Mouse (Mus musculus) cerebellum, adult 2 months (tissue): Measurements from ENCODE around the gene Lrrc7. TPM values are rescaled to one million over a fixed set of nuclear protein-coding genes. Genes with fewer than 3 reads are reported as not detected.

Experiments used
- DNase-seq, 2 experiments: peaks; one replicate each; pipeline ENCODE4 v3.0.0; 2021
- H3K27ac ChIP-seq: fragments of 200-500 bp; 2 replicates; pipeline ENCODE4 v1.5.1; 2012; ENCODE audit warnings: low read length, control low read depth, inconsistent platforms; ENCODE audit not compliant: insufficient read depth
- H3K27me3 ChIP-seq: fragments of 200-500 bp; 2 replicates; pipeline ENCODE4 v1.6.1; 2012; ENCODE audit warnings: inconsistent platforms, mild to moderate bottlenecking, low read length, moderate library complexity; ENCODE audit not compliant: control insufficient read depth, insufficient read depth
- H3K4me1 ChIP-seq: fragments of 200-500 bp; 2 replicates; pipeline ENCODE4 v1.6.1; 2011; ENCODE audit warnings: low read length; ENCODE audit not compliant: control insufficient read depth, insufficient read depth
- H3K4me3 ChIP-seq: fragments of 200-500 bp; replicated peaks from 2 replicates; pipeline ENCODE3; 2011; ENCODE audit warnings: mild to moderate bottlenecking, low read depth, low read length, control low read depth; ENCODE audit not compliant: insufficient read depth
- CTCF ChIP-seq: fragments of 200-500 bp; IDR thresholded peaks from 2 replicates; pipeline ENCODE4 v1.5.1; 2011; ENCODE audit warnings: low read depth, mild to moderate bottlenecking, control low read depth, low read length, moderate library complexity, borderline replicate concordance; ENCODE audit not compliant: insufficient read depth
- POLR2A ChIP-seq: fragments of 200-500 bp; IDR thresholded peaks from 2 replicates; pipeline ENCODE4 v1.6.1; 2011; ENCODE audit warnings: low read length, control low read depth, borderline replicate concordance; ENCODE audit not compliant: insufficient read depth
- WGBS: fragments of 180-500 bp; shearing (Covaris S2); methylation state at CpG from one replicate; pipeline ENCODE4 v1.1.7; 2018; 5-methylcytosine and 5-hydroxymethylcytosine counted together
- polyA plus RNA-seq: library from polyadenylated mRNA; depleted of rRNA; stranded (reverse); fragments of >200 nt; gene quantifications from 2 replicates; pipeline ENCODE4 v1.2.3, GENCODE M21; 2012

Gene Lrrc7
- polyA plus RNA-seq, 1 experiment, result 2.0 TPM

GRCm38 (mm10) chr3:158164452-158164851 lies 397.6 kb downstream of the Lrrc7 start:
- DNase-seq, result no peak
- no peaks in the 10 kb centered on the region for H3K27me3 ChIP-seq
- H3K4me1 ChIP-seq, result no peaks in the 10 kb centered on the region
- WGBS, result 69% methylated on average over 5 of the region's 5 CpGs
- TF ChIP-seq CTCF (no peak), POLR2A (no peak)
- no peak overlapping the region for H3K4me3 ChIP-seq
- H3K27ac ChIP-seq, result no peak overlapping the region

GRCm38 (mm10) chr3:158163127-158163526 lies 398.9 kb downstream of the Lrrc7 start:
- no peak for TF ChIP-seq CTCF
- TF ChIP-seq POLR2A, result no peak
- Histone ChIP-seq H3K27ac (no peak overlapping the region), H3K4me3 (no peak overlapping the region), H3K4me1 (no peaks in the 10 kb centered on the region), H3K27me3 (no peaks in the 10 kb centered on the region)
- 83% methylated on average over 4 of the region's 4 CpGs for WGBS
- no peak for DNase-seq

DNA sequence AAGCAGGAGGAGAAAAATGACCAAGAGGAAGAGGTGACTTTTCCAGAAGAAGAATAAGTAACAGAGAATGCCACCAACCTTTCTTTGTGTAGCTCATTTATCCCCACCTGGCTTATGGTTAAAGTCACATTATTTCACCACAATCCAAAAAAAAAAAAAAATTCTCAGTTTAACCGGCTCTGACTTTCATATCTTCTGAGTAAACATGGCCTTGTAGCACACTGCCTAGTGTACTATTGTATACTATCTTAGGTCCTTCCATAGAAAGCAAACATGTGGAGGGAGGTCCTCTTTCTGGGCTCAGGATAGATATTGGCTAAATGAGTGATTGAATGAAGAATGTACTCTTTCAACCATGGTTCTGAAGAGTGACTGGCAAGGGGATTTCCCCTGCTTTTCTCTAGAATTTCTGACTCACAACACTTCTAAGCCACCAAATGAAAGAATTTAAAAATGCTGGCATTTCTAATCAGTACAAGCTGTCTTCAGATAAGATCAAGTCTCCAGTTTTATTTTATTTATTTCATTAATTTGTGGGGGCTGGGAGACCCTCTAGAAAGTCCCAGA lies 400.0 kb downstream of the Lrrc7 start:
- no peak for DNase-seq
- 95% methylated on average over 1 of the region's 1 CpGs for WGBS

GRCm38 (mm10) chr3:158155515-158156286 lies 406.3 kb downstream of the Lrrc7 start:
- Histone ChIP-seq H3K4me1 (no peaks in the 10 kb centered on the region), H3K4me3 (no peak overlapping the region), H3K27ac (no peak overlapping the region), H3K27me3 (no peaks in the 10 kb centered on the region)
- WGBS, result 90% methylated on average over 3 of the region's 3 CpGs
- no peak for TF ChIP-seq CTCF
- TF ChIP-seq POLR2A, result no peak
- DNase-seq, result no peak

More for the DNA sequence above, 400.0 kb downstream of the Lrrc7 start:
- no peak overlapping the region for H3K4me3 ChIP-seq
- TF ChIP-seq POLR2A, result no peak
- TF ChIP-seq CTCF, result no peak
- H3K27me3 ChIP-seq, result no peaks in the 10 kb centered on the region
- H3K4me1 ChIP-seq, result no peaks in the 10 kb centered on the region
- H3K27ac ChIP-seq, result no peak overlapping the region

DNA sequence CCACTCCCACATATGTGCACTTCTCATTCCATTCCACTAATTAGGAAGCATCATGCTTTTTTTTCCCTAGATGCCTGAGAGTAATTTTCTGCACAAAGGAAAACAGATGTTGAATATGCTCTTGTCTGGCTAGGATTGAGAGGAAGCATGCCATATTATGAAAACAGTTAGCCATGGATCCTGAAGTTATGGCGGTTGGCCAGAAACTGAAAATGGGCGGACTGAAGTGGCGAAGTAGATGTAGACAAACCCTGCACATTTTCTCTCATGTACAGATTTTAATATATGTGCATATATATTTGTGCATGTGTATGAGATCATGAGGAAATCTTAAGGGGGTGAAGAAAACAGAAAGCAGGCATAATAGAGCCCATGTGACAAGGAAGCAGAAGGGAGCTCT lies 407.9 kb downstream of the Lrrc7 start:
- no peak overlapping the region for H3K4me3 ChIP-seq
- no peaks in the 10 kb centered on the region for H3K4me1 ChIP-seq
- H3K27ac ChIP-seq, result no peak overlapping the region
- no peaks in the 10 kb centered on the region for H3K27me3 ChIP-seq
- TF ChIP-seq POLR2A (no peak), CTCF (no peak)
- 60% methylated on average over 3 of the region's 3 CpGs for WGBS
- DNase-seq, result no peak

DNA sequence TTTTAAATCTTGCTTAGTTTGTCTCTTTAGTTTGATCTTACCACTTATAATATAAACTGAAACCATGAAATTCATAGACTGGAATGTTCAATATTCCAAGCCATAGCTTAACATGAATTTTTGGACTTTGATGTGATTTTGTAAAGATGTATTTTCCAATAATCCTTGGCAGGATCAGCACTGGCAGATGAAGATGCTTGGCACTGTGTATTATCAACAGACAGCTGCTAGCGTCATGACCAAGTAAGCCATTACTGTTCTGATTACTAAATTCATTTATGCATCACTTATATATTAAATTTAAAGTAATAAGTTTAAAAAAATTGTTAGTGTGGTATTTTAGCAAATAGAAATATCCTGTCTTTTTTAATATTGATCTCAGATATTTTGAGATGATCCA lies 413.0 kb downstream of the Lrrc7 start:
- H3K27me3 ChIP-seq, result no peaks in the 10 kb centered on the region
- no peak overlapping the region for H3K4me3 ChIP-seq
- H3K27ac ChIP-seq, result no peak overlapping the region
- no peak for TF ChIP-seq CTCF
- no peak for TF ChIP-seq POLR2A
- WGBS, result 21% methylated on average over 1 of the region's 1 CpGs
- no peak for DNase-seq
- no peaks in the 10 kb centered on the region for H3K4me1 ChIP-seq

DNA sequence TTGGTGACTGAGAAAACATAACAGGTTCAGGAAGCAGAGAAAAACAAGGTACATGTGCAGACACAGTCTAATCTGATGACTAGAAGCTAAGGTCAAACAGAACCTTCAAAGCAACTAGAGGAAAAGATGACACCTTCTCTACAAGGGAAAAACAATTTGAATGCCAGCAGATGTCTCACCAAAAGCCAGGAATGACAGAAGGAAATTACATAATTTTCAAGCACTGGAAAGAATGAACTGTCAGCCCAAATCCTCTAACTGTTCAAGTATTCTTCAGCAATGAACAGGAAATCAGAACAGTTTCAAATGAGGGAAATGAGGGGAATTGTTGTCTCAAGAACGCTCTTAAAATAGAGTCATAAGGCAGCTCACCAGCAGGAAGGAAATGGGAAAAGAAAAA lies 421.4 kb downstream of the Lrrc7 start:
- no peak for DNase-seq
- 84% methylated on average over 1 of the region's 1 CpGs for WGBS
- H3K4me1 ChIP-seq, result no peaks in the 10 kb centered on the region
- H3K27me3 ChIP-seq, result no peaks in the 10 kb centered on the region
- H3K4me3 ChIP-seq, result no peak overlapping the region
- no peak for TF ChIP-seq POLR2A
- TF ChIP-seq CTCF, result no peak
- no peak overlapping the region for H3K27ac ChIP-seq

DNA sequence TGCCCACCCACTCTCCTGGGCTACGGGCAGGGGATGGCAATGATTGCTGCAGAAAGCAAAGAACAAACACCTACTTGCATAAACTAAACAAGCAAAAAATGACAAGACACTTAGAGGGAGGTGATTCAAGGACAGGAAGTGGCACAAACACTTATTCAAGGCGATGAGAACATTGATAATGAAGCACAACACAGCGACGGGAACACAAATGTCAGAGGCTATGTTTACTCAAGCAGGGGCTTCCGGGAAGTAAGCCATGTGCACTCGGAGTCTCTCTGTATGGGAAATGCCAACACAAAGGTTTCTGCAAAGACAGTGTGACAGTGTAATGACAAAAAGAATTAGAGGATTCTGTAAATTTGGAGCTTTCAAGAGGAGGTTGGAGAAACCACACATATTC lies 424.2 kb downstream of the Lrrc7 start:
- 83% methylated on average over 6 of the region's 6 CpGs for WGBS
- Histone ChIP-seq H3K4me1 (no peaks in the 10 kb centered on the region), H3K27me3 (no peaks in the 10 kb centered on the region), H3K4me3 (no peak overlapping the region), H3K27ac (no peak overlapping the region)
- no peak for DNase-seq
- TF ChIP-seq CTCF, result no peak
